Mouse (Mus musculus) C3H10T1/2 (cell line): Measurements from ENCODE around the gene Slc35f1. TPM values are rescaled to one million over a fixed set of nuclear protein-coding genes. Genes with fewer than 3 reads are reported as not detected.

ENCODE experiments used
- polyA plus RNA-seq, 2 experiments: library from polyadenylated mRNA; unstranded; fragments of >200 nt; fragmentation: generic; extraction: Trizol; gene quantifications; one replicate each; pipeline ENCODE4 v1.2.1; 2012; ENCODE audit warnings: missing spikeins in 2 of 2

The Slc35f1 gene
- under 1 TPM in 1 of 2 experiments, not detected in 1; 0.01 TPM for polyA plus RNA-seq

GRCm38 (mm10) chr10:52690334-52690991, at the start of gene Slc35f1:
Gene Slc35f1 (plus strand): TSS chr10:52690533.

